Mouse (Mus musculus): ENCODE measurements around the gene Gys1. TPM values are rescaled to one million over a fixed set of nuclear protein-coding genes. Genes with fewer than 3 reads are reported as not detected.
"Not testable (repeated sequence)": the region's sequence is repeated elsewhere in the genome, so short reads cannot be mapped to it uniquely, and the experiment has no call there.

Gys1 gene
- polyA plus RNA-seq, 1 experiment from 2014 or later: 23.2 TPM

DNA sequence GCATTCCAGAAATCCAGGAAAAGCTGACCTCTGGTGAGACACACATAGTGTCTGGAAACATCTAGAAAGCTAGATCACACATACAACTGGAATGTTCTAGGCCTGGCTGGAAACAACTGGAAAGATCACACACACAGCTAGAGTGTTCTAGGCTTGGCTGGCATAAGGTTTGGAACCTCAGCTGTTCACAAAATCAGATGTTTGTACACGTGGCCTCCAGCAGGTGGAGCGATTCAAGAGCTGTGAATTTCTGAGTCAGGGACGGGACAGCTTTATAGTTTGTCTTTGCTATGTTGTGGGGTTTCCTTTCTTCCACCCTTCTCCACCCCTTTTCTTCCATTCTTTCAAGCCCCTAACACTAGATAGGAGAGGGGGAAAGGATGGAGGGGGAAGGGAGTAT lies 42.4 kb downstream of the Gys1 start:
- Histone ChIP-seq H3K27ac (no peak overlapping the region), H3K9ac (no peak overlapping the region), H3K4me2 (no peak overlapping the region), H3K27me3 (no peaks in the 10 kb centered on the region), H3K4me1 (replicated peaks) (no peaks in the 10 kb centered on the region), H3K4me3 (no peak overlapping the region), H3K36me3 (no peaks in the 10 kb centered on the region), H3K9me3 (no peaks in the 10 kb centered on the region)
- ATAC-seq (ENCODE audit: low FRiP score): no peak
- 14% methylated on average over 3 of the region's 3 CpGs for WGBS

DNA sequence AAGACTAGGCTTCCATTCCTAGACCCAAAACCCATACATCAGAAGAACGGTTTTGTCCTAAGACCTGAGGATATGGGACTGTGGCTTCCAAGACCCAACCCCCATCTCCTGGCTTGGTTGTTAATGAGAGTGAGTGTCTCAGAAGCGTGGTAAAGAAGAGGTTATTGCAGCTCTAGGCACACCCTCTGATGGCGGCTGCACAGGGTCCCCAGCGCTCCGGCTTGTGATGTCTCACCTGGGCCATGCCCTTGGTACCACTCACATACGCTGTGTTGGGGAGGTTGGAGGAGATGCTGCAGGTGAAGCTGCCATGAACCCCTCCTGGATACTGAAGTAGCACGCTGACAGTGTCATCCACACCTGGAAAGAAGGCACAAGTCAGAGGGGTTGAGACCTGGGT lies 44.1 kb downstream of the Gys1 start:
- 98% methylated on average over 7 of the region's 7 CpGs for WGBS
- no peaks in the 10 kb centered on the region for H3K27me3 ChIP-seq
- no peaks in the 10 kb centered on the region for H3K4me1 ChIP-seq (replicated peaks)
- H3K4me2 ChIP-seq: no peak overlapping the region
- no peak overlapping the region for H3K9ac ChIP-seq
- no peak overlapping the region for H3K4me3 ChIP-seq
- H3K36me3 ChIP-seq: no peaks in the 10 kb centered on the region
- no peak overlapping the region for H3K27ac ChIP-seq
- no peak for ATAC-seq (ENCODE audit: low FRiP score)
- H3K9me3 ChIP-seq: no peaks in the 10 kb centered on the region

DNA sequence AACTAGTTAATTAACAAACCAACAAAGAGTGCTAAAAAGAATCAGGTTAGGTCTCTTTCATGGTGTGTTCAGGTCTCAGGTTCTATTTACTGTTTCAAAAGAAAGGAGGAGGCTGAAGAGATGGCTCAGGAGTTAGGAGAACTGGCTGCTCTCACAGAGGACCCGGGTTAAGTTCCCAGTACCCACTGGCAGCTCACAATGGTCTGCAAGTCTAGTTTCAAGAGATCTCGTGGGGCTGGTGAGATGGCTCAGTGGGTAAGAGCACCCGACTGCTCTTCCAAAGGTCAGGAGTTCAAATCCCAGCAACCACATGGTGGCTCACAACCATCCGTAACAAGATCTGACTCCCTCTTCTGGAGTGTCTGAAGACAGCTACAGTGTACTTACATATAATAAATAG lies 45.7 kb downstream of the Gys1 start:
- not testable (repeated sequence) for H3K36me3 ChIP-seq; H3K4me1 ChIP-seq (replicated peaks); H3K4me2 ChIP-seq; H3K4me3 ChIP-seq; ATAC-seq (ENCODE audit: low FRiP score); H3K27ac ChIP-seq; H3K9me3 ChIP-seq; H3K9ac ChIP-seq; H3K27me3 ChIP-seq
- WGBS: 80% methylated on average over 4 of the region's 4 CpGs

DNA sequence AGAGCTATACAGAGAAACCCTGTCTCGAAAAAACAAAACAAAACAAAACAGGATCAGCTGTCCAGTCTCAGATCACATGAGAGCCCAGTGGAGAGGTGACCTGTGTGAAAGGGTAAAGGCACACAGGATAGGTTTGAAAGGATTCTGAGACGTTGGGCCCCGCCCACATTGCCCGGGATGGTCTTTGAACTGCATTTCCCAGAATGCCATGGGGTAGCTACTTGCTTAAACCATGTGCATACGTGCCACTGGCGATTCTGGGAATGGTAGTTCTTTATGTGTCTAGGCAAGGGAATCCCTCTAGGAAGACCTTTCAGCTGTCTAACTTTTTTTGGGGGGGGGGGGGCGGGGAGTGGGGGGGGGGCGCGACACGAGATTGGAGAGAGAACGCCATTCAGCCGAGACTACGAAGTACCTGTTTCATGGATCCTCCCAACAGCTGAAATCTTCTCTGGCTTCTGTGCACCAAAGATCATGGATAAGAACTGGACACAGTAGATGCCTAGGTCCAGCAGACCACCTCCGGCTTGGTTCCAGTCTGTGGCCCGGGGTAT lies 46.8 kb downstream of the Gys1 start, which contains the start of gene Tulp2:
Tulp2 (plus strand) TSS at position 504 of the 554 bp plus-strand sequence.
- Histone ChIP-seq H3K27ac (no peak within 1 kb of the TSS), H3K4me3 (no peak within 1 kb of the TSS), H3K9ac (no peak within 1 kb of the TSS), H3K9me3 (no peaks in the 10 kb centered on the region), H3K36me3 (no peaks in the 10 kb centered on the region), H3K27me3 (no peaks in the 10 kb centered on the region), H3K4me1 (replicated peaks) (no peaks in the 10 kb centered on the region), H3K4me2 (no peak within 1 kb of the TSS)
- 48% methylated on average over 15 of the region's 15 CpGs for WGBS
- ATAC-seq (ENCODE audit: low FRiP score): peak; percentile 73

DNA sequence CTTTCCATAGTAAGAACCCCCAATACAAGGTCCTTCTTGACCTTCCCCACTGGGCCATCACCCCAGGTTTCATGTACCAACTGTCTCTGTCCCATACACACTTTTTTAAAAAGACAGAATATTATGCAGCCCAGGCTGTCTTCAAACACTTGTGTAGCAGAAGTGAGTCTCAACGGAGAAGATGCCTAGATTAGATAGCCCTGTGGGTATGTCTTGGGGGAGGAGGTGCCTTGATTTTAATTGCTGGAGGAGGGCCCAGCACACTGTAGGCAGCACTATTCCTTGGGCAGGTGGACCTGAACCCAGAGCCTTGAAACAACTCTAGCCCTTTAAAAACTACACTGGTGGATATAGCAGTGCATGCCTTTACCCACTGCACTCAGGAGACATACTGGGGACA lies 47.5 kb downstream of the Gys1 start:
- H3K27ac ChIP-seq: no peak overlapping the region
- WGBS: 93% methylated on average over 1 of the region's 1 CpGs
- no peaks in the 10 kb centered on the region for H3K9me3 ChIP-seq
- no peaks in the 10 kb centered on the region for H3K4me1 ChIP-seq (replicated peaks)
- no peak overlapping the region for H3K4me3 ChIP-seq
- H3K36me3 ChIP-seq: no peaks in the 10 kb centered on the region
- no peaks in the 10 kb centered on the region for H3K27me3 ChIP-seq
- H3K4me2 ChIP-seq: no peak overlapping the region
- no peak overlapping the region for H3K9ac ChIP-seq
- ATAC-seq (ENCODE audit: low FRiP score): no peak

DNA sequence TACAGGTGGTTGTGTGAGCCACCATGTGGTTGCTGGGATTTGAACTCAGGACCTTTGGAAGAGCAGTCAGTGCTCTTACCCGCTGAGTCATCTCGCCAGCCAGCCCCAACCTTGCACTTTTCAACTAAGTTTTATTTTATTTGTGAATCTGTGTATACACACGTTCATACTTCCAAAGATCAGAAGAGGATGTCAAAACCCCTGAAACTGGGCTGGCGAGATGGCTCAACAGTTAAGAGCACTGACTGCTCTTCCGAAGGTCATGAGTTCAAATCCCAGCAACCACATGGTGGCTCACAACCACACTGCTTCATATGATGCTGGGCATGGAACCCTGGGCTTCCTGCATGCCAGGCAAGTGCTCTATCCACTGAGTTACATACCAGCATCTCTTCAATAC lies 50.3 kb downstream of the Gys1 start:
- H3K27ac ChIP-seq; H3K36me3 ChIP-seq; H3K9ac ChIP-seq; H3K4me3 ChIP-seq; ATAC-seq (ENCODE audit: low FRiP score); H3K4me2 ChIP-seq; H3K27me3 ChIP-seq; H3K9me3 ChIP-seq: not testable (repeated sequence)
- peaks cover 17% of the 10 kb centered on the region for H3K4me1 ChIP-seq (replicated peaks)
- 96% methylated on average over 5 of the region's 5 CpGs for WGBS

DNA sequence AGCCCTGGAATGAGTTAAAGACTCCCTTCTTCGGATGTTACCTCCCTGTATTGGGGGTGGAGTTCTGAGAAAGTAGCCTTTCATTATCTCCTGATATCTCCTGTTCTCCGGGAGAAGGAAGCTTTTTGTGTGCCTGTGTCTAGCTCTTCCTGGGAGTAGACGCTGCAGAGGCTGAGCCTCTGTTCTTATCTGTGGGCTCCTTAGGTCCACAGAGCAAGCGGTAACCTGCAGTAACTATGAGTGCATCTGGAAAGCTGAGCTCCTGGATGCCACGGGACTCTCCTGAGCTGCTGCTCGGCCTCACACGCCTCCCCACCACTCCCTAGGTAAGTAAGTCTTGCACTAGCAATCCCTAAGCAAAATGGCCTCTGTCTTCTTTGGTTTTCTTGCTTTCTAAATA lies 51.5 kb downstream of the Gys1 start:
- Histone ChIP-seq H3K9ac (no peak overlapping the region), H3K27me3 (no peaks in the 10 kb centered on the region), H3K27ac (no peak overlapping the region), H3K4me1 (replicated peaks) (peaks cover 23% of the 10 kb centered on the region), H3K9me3 (no peaks in the 10 kb centered on the region), H3K4me3 (no peak overlapping the region), H3K36me3 (no peaks in the 10 kb centered on the region), H3K4me2 (no peak overlapping the region)
- no peak for ATAC-seq (ENCODE audit: low FRiP score)
- 83% methylated on average over 7 of the region's 7 CpGs for WGBS

DNA sequence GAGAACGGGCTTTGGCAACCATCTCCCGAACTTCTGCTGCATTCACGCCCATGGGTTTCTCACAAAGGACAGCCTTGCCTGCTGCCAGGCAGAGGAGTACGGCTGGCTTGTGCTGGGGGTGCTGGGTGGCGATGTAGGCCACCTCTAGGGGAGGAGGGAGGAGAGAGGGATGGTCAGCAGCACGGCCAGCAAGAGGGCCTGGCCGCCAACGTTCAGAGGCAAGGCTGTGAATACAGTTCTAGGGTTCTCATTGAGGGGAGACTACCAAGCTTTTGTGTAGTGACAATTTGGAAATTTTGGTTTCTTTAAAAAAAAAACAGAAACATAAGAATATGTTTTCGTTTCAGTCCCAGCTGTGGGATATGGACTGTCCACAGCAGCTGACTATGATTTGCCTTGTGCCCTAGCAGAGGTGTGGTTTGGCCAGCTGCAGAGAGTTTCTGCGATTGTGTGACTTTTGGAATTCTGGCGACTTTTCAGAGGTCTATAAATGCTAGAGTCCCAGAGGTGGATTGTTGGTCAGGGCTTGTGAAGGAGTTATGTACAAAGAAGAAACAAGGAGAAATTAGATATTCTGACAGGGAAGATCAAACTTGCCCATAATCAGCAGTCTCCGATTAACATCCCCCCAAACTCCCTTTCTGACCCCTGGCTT lies 52.2 kb downstream of the Gys1 start, which contains the start of gene Gm45808:
Gm45808 (minus strand) TSS at position 51 of the 655 bp plus-strand sequence.
- Histone ChIP-seq H3K4me3 (no peak within 1 kb of the TSS; the same call in 1 of the 2 replicates), H3K36me3 (peaks cover 1% of the 10 kb centered on the region; the same call in 1 of the 2 replicates), H3K4me1 (replicated peaks) (peaks cover 25% of the 10 kb centered on the region), H3K4me2 (0 out of 2 replicates have a peak within 1 kb of the TSS, but pooled peaks have one; percentile 66), H3K9me3 (no peaks in the 10 kb centered on the region), H3K27ac (no peak within 1 kb of the TSS), H3K9ac (no peak within 1 kb of the TSS), H3K27me3 (no peaks in the 10 kb centered on the region)
- no peak for ATAC-seq (ENCODE audit: low FRiP score)
- 80% methylated on average over 12 of the region's 12 CpGs for WGBS

DNA sequence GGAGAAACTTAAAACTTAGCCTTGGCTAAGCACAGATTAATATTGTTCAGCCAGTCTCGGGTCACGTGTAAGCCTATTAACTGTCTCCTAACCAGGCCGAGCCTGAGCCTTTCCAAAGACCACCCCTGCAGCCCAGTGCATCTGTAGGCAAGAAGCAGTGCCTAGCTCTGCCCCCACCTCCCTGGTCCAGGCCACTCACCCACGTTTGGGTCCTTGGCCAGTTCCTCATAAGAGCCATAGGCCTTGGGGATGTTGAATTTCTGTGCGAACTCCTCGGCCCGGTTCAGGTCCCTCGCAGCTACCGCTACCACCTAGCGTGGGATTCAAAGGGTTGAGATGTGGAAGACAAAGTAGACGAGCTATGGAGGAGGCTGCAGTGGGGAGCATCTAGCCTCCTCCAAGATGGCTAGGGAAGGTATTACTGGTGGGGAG lies 53.2 kb downstream of the Gys1 start:
- H3K4me3 ChIP-seq: peak overlapping the region; percentile 45
- H3K9me3 ChIP-seq: no peaks in the 10 kb centered on the region
- H3K27me3 ChIP-seq: no peaks in the 10 kb centered on the region
- H3K4me2 ChIP-seq: peak overlapping the region; percentile 66
- peak overlapping the region; percentile 88 for H3K27ac ChIP-seq
- 17% methylated on average over 11 of the region's 11 CpGs for WGBS
- H3K36me3 ChIP-seq: peaks cover 9% of the 10 kb centered on the region
- peak; percentile 59 for ATAC-seq (ENCODE audit: low FRiP score)
- H3K9ac ChIP-seq: peak overlapping the region; percentile 70
- H3K4me1 ChIP-seq (replicated peaks): peaks cover 25% of the 10 kb centered on the region

DNA sequence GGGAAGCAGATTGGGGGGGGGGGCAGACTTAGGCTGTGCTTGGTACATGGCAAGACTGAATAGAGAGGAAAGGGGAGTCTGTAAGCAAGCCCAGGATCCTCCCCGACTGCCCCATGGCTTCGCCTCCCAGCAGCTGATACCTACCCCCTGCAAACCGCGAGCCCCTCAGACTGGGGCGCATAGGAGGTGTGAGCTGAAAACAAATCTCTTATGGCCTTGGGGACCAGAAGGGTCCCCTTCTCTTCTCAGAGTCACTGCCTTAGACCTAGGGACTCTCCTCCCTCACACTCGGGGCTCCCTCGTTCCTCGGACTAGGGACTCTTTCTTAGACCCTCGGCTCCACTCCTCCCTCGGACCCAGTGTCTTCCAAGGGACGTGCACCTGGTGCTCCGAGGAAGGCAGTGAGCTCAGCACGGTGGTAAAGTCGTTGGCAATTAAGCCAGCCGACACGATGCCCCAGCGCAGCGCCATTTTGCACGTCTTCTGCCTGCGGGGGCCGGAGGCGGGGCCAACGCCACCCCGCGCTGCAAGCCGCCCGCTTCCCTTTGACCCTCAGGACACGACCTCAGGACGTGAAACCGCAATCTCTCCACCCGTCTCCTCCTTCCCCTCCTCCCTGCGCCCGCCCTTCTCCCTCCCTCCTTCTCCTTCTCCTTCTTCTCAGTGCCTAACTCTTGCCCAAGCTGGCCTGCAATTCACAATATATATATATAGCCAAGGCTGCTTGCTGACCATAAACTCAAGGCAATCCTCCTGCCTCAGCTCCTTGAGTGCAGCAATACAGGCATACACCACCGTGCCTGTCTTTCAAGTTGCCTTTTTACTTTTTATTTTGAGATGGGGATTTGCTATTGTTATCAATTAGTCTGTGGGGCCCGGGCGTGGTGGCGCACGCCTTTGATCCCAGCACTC lies 53.9 kb downstream of the Gys1 start, which contains the start of gene Dhdh:
Dhdh (minus strand) TSS at position 513 of the 912 bp plus-strand sequence.
- peaks cover 16% of the 10 kb centered on the region for H3K36me3 ChIP-seq
- H3K27me3 ChIP-seq: no peaks in the 10 kb centered on the region
- peak within 1 kb of the TSS; percentile 88 for H3K27ac ChIP-seq
- H3K4me1 ChIP-seq (replicated peaks): peaks cover 25% of the 10 kb centered on the region
- WGBS: 10% methylated on average over 36 of the region's 38 CpGs
- no peaks in the 10 kb centered on the region for H3K9me3 ChIP-seq
- peak within 1 kb of the TSS; percentile 70 for H3K9ac ChIP-seq
- peak; percentile 66 for ATAC-seq (ENCODE audit: low FRiP score)
- H3K4me2 ChIP-seq: peak within 1 kb of the TSS; percentile 66
- H3K4me3 ChIP-seq: peak within 1 kb of the TSS; percentile 45

DNA sequence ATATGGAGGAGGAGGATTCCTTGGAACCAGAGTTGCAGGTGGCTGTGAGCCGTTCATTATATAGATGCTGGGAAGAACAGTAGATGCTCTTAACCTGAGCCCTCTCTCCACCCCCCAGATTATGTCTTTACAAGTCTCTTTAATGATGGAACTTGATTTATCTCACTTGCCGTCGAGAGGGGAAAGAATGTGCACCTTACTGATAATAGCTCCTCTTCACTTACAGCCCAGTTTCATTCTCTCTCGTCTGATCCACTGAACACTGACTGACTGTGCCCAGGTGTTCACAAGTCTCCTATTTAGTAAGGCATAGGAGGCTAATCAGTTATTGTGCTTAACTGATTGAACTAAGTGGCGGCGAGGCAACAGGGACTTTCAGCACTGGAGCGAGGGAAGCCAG lies 54.9 kb downstream of the Gys1 start:
- Histone ChIP-seq H3K9me3 (no peaks in the 10 kb centered on the region), H3K36me3 (peaks cover 26% of the 10 kb centered on the region), H3K27ac (no peak overlapping the region), H3K9ac (no peak overlapping the region), H3K4me1 (replicated peaks) (peaks cover 25% of the 10 kb centered on the region), H3K27me3 (no peaks in the 10 kb centered on the region), H3K4me3 (no peak overlapping the region), H3K4me2 (no peak overlapping the region)
- ATAC-seq (ENCODE audit: low FRiP score): no peak
- WGBS: 82% methylated on average over 7 of the region's 7 CpGs

DNA sequence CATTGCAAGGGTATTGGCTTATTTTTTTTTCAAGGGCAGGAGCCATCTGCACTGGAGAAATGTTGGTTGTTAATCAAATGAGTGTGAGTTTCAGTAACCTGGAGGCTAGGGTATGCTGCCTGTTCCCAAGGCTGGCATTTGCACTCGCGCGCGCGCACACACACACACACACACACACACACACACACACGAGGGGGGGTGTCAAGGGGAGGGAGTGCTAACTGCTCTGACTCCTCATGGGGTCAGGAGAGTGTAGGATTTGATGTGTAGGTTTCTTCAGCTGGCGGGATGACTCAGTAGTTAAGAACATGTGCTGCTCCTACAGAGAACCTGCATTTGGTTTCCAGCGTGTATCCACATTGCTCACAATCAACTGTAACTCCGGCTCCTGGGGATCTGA lies 56.2 kb downstream of the Gys1 start:
- Histone ChIP-seq H3K27me3 (no peaks in the 10 kb centered on the region), H3K9me3 (no peaks in the 10 kb centered on the region), H3K9ac (no peak overlapping the region; the same call in 1 of the 2 replicates), H3K4me3 (no peak overlapping the region), H3K36me3 (peaks cover 39% of the 10 kb centered on the region), H3K4me2 (no peak overlapping the region), H3K27ac (no peak overlapping the region), H3K4me1 (replicated peaks) (peaks cover 25% of the 10 kb centered on the region)
- no peak for ATAC-seq (ENCODE audit: low FRiP score)
- WGBS: 54% methylated on average over 9 of the region's 9 CpGs
